Mouse (Mus musculus) ovary, postnatal 36 days (tissue): ENCODE measurements around the gene Stum.
A peak's percentile ranks its signal among the peaks of the same experiment; 100 is the strongest.

Source experiments
- DNase-seq: peaks from one replicate; pipeline ENCODE4 v3.0.0; 2022; ENCODE audit warnings: low spot score, mixed read lengths

Stum gene

DNA sequence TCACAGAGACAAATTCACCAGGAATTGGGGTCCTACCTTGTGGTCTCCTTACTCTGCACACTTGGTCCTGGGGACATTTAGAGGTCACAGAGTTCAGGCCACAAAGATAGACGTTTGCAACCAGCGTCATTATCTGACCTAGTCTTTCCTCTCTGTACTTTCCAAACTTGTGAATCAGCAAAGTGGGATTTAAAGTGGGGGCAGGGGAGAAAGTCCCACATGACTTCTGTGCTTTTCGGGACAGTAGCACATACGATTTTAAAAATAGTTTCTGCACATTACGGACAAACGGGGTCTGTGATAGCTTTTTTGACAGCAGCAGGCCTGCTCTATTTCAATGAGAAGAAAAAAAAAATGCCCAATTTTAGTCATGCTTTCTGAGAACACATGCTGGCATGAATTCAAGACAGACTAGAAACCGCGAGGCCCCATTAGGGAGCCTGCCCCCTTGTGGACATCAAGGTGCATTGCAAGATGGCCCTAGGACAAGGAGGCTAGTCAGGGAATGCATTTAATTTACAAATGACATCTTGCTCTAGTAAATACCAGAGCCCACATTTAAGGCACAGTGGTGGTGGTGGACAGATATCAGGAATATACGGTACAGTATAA lies 55.1 kb downstream of the Stum start:
- peak; percentile 47 for DNase-seq

DNA sequence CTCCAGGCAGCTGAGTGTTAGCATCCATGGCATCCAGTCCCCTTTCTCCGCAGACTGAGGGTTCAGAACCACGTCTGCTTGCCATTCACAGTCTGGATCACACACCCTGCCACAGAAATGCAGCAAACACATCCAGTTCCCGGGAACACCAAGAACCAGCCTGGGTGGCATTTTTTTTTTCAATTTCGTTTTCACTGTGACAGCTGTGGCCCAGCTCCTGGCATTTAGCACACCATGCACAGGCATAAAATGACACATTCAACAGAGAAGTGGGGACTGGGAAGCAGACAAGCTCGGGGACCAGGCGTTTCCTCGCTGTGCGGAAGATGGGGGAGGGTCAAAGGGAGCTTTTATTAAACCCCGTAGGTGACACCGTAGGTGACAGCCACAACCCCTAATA lies 55.6 kb downstream of the Stum start:
- DNase-seq, result no peak

DNA sequence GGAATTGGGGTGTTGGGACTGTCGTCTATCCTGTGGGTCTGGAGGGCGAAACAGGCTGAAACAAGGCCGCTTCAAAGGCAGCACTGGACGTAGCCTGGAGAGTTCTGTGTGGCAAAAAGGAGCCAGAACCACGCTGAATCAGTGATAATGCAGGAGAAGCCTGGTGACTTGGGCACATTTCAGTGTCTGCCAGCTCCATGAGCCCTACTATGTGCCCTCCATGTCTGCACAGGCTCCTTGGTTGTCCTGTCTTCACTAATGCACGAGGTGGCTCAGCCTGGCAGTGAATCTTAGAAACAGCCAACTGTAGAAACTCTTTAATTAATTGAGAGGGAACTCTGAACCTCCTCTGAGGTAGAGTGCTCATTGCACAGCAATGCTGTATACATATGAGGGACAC lies 56.9 kb downstream of the Stum start:
- DNase-seq, result no peak

DNA sequence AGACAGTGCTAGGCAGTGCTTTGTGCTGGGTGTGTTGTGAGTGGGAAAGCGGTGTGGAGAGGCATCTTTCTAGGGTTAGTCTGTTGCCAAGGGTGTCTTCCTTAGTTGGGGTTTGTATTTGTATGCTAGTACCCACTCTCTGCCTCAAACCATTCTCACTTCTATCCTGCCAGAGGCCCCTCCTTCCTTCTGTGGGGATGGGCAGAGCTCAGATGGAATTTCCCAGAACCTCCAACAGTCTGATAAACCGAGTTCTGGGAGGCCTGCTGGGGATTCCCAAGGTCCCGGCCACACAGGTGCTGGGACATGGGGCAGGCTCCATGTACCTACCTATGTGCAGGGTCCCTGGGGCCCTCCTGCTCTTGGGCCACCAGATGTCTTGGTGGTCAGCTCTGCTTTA lies 59.4 kb downstream of the Stum start:
- no peak for DNase-seq

DNA sequence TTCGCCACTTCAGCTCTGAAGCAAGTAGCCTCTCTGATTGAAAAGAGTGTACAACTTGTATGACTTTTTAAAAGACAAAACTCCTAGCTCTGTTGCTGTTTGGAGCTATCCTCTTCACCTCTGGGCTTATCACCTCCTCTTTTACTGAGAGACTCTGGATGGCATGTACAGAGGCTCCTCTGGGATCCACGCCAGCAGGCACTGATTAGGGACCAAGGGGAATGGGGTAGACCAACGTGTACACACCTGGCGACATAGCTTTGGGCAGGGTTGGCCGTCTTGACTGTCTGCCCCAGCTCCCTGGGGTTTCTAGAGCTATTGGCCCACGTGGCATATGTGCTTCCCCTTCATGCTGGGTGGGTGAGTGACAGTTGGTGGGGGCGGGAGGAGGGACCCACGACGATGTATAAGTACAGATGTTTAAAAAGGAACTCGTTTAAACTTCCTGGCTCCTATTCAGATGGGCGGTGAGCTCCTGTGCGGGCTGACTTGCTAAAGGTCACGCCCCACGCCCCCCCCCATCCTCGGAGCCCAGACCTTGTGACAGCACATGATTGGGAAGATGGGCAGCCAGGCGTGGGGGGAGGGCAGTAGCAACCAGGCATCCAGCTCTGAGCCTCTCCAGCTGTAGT lies 60.2 kb downstream of the Stum start:
- DNase-seq, result no peak

DNA sequence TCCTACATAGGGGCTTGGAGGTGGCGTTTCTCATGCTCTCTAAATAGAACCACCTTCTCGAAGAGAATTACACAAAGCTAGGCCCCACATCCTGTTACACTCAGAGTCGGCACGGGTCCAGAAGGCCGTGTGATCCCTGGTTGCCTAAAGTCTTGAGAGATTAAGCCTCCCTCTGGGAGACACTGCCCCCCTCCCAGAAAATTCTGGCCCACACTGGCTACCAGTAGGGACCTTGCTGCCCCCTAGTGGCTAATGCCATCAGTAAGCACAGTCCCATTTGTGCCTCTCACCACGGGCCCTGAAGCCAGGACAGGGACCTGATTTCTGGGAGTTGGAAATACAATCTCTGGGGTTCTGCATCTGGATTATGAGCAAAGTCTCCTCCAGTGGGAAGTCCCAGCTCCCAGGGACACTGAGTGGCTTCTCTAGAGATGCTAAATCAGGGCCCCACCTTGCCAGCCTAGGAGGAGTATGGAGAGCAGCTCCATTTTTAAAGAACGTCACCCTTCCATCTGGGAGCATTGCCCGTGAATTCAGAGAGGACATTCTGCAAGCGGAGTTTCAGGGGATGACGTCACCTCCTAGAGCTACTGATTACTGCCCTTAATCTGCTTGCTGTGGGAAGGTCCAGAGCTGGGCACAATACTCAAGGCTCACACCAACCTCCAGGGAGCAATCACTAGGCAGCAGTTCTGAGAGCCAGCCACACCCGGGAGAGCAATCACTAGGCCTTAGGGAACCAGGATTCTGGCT lies 61.1 kb downstream of the Stum start:
- peak; percentile 66 for DNase-seq

DNA sequence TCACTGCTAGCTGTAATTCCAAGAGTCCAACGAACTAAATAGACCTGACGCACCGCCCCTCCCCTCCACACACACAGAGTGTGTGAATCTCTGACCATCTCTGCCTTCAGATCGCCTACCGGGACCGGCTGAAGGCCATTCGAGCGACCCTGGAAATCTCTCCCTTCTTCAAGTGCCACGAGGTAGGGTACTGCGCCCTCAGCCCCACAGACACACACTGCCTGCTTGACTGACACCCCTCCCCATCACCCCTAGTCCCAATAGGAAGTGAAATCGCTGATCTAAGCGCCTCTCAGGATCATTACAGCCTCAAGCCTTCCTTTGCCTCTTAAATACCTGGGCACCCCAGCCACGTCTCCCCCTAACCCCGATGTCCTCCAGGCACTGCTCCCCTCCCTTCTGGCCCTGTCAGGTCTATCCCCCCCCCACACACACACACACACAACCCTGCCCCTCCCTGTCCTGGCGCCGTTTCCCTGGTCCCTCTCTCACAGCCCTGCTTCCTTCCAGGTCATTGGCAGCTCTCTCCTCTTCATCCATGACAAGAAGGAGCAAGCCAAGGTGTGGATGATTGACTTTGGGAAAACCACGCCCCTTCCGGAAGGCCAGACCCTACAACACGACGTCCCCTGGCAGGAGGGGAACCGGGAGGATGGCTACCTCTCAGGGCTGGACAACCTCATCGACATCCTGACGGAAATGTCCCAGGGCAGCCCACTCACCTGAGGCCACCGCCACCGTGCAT lies 62.0 kb downstream of the Stum start:
- no peak for DNase-seq

DNA sequence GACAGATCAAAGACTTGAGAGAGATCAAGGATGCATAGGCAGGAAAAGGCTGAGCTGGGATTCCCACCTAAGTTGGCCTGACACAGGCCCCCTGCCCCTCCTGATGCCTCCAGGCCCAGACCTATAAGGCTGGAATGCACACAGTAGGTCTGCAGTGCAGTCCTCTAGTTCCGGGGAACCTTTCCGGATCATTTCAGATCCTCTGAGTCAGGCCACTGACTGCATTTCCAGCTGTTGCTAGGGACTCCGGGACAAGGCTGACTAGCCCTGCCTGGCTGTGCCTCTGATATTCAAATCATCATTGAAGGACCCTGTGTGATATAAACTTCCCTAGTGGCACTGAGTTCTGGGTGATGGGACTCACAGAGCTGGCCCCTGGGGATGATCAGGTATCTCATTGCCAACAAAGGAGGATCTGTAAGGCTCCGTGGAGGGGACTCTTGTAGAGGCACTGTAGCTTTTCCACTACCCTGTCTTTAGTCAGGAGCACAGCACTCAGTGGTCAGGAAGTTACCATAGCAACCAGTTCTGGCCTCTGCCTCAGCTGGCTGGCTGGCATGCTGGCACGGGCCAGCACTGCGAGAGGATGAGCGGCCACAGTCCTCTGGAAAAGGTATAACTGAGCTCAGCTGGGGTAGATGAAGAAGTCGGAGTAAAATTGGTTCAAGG lies 62.7 kb downstream of the Stum start:
- DNase-seq, result peak; percentile 48

DNA sequence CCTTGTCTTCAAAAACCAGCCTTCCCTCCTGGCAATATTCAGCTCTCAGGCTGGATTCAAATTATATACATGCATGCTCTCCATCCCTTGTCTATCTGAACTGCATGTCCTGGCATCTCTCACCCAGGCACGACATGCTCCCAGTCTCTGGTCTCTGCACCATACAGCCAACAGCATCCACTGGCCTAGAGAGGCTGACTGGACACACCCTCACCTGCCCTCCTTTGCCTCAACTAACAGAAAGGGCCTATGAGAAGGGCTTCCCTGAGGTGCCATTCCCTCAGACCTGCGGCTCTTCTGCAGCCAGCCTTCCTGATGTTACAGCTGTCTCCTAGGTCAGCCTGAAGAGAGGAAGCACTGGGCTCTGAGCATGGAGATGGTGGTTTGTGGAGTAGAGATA lies 64.2 kb downstream of the Stum start:
- DNase-seq, result no peak

DNA sequence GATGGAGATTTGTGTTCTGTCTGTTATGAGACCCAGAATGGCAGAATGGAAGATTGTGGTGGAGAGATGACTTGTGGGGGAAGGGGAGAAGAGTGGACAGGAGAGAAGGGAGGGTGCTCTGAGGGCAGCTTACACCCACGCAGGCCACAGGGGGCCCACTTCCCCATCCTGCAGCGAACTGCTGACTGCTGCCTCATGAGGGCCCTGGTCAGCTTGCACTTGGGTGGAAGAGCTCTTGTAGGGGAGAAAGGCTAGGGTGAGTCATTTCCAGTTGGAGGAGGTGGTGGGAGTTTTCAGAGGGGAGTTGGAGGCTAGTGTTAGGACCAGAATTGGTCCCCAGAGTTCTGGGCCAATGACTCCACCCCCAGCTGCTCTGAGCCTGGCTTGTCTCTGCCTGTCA lies 66.2 kb downstream of the Stum start:
- no peak for DNase-seq

DNA sequence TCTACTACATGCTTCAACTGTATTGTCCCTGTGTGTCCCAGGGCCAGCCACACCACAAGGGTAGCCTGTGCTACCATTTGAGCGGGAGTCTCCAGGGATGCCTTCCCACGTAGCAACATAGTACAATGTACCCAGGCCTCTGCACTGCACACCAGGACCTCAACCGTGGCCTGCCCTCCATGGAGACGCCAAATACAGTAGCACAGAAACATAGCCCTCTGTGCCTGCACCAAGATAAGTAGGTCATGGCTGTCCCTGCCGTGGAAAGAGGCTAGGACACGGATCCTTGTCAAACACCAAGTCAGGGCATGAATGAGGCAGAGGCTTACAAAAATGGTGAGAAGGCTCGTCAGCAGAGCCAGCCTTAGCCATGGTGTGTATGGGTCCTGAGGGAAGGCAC lies 67.5 kb downstream of the Stum start:
- DNase-seq, result no peak

DNA sequence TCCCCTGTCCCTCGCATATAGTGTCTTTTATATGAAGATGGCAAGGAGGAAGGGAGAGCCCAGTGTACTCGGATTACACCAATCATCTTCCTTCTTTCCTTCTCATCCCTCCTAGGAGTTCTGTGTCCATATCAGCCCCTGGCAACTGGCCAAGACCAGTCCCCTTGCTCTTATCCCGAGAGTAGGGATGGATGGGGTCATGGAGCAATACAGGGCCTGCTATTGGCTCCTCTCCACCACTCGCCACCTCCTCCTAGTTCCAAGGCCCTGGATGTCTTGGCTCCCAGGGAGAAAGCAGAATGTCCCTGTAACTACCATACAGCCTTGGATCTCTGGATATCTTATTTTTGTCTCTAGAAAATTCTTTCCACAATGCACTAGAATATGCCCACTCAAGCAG lies 68.2 kb downstream of the Stum start:
- peak; percentile 63 for DNase-seq

DNA sequence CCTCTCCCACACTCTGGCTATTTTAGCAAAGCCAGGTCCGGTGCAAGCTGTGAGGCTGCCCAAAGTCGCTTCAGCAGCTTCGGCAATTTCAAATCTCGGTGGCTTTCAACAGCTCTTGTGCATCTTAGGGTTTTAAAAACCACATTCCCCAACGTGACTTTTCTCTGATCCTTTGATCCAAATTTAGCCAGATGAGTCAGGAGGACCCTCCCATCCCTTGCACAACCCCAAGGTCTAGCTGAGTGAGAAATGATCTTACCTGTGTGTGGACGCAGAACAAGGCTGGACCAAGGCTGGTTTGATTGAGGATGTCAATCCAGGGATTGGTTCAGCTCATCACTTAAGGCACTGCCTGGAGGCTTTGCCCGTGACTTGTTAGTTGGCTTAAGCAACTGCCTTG lies 73.0 kb downstream of the Stum start:
- DNase-seq, result no peak

DNA sequence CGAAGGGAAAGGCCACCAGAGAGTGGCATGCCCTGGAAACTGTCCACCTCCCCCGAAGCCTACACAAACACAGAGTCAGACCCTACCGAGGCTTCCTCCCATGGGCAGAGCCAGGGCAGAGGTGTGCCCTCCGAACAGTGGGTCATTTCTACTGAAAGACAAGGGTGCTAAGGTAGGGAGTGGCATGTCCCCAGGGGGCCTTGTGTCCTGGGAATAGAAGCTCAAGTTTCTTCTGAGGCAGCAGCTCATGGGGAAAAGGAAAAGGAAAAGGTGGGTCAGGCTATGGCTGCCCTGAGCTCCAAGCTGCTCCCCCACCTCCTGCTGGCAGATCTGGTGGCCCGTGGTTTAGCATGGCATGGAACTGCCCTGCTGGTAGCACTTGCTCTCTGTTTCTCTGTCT lies 73.5 kb downstream of the Stum start:
- no peak for DNase-seq

DNA sequence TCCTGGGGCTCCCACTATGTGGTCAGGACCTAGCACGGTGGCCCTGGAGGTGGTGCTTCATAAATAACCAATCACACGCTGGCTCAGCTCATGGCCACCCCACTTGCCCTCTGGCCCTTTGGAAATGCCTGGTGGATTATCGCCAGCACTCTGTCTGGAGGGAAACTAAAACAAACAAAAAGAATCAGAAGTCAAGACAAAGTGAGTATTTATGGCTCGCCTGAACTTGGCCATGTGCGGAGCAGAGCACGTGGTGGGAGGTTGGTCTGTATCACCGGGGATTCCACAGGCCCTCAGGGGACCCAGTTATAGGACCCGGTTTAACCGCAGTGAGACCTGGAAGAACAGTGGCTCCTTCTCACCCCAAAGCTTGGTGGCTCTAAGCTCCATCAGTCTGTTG lies 74.5 kb downstream of the Stum start:
- peak; percentile 47 for DNase-seq

DNA sequence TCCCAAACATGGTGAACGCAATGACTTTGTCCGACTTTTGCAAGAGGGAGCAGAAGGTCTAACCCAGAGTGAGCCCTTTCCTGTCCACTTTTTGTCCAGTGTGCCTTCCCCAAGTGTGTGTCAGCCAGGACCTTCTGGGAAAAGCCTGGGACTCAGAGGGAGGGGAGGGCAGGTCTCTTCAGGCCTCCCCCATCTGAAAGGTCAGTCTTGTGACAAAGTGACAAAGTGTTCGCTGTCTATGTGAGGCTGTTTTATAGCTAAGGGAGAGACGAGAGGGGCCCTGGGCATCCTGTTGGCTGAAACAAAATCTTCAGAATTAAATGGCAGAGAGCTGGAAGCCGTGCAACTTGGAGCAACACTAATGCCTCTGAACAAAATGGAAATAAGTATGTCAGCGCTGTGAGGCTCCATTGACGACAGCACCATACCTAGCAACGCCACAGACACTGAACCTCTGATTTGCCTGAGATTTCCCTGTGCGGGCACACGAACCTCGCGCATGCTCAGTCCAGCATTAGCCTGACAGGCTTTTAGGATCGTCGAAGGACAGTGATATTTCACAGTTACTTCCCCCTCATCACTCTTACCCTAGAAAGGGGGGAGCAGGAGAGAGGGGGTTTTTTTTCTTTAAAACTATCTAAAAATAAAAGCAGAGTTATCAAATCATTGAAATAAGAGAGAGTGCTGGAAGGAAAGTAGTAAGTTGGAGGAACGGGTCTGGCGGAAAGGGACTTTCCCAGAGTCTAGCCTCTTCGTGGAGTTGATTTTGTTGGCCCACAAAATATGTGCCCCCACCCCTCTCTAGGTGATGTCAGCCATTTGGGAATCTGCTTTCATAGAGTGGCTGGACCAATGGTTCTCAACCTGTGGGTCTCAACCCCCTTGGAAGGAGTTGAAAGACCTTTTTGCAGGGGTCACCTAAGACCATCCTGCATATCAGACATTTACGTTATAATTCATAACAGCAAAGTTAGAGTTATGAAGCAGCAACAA lies 75.3 kb downstream of the Stum start:
- DNase-seq, result no peak

DNA sequence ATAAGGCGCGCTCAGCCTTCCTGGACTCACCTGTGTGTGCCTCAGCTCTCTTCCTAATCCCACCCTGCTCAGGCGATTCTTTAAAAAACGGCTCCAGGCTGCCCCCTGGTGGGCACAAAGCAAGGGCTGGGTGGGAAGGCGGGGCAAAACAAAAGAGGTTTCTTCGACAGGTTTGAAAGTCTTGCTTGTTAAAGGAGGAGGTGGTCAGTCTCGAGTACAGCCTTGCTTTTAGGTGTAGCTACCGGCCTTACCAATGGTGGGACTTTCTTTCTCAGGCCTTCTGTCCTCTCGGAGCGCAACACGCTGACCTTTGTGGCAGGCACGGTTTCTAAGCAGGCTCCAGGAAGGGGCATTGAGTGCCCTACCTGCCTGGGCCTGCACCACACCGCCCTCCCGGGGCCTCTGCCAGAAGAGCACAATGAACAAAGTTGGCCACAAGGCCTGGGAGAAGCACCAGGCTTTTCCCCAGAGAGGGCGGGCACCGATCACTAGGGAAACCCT lies 76.1 kb downstream of the Stum start:
- peak; percentile 77 for DNase-seq

DNA sequence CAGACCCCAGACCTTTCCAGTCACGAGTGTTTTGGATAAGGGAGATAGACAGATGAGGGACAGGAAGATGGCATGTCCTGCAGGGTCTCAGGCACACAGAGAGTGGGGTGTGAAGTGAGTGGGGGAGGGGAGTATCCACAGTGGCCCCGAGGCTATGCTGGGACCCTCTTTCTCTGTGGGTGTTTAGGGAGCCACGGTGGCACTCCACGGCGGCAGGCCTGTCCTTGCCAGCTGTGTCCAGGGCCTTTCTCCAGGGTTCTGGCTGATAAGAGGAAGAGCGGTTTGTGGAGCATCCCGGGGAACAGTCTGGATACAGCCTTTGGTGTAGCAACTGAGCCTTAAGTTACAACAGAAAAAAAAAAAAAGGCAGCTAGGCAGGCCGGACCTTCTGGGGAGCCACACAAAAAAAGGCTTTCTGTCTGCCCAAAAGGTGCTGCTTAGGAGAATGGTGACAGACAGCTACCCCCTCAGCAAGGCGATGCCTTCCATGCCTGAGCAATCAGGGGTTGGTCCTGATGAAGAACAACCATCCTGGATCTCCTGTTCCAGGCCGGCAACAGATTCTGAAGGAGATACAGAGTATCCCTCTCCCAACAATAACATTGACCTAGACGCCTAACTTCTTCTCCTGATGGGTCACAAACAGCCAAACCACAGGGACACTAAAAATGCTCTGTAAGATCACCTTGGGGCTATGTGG lies 76.8 kb downstream of the Stum start:
- DNase-seq, result no peak

DNA sequence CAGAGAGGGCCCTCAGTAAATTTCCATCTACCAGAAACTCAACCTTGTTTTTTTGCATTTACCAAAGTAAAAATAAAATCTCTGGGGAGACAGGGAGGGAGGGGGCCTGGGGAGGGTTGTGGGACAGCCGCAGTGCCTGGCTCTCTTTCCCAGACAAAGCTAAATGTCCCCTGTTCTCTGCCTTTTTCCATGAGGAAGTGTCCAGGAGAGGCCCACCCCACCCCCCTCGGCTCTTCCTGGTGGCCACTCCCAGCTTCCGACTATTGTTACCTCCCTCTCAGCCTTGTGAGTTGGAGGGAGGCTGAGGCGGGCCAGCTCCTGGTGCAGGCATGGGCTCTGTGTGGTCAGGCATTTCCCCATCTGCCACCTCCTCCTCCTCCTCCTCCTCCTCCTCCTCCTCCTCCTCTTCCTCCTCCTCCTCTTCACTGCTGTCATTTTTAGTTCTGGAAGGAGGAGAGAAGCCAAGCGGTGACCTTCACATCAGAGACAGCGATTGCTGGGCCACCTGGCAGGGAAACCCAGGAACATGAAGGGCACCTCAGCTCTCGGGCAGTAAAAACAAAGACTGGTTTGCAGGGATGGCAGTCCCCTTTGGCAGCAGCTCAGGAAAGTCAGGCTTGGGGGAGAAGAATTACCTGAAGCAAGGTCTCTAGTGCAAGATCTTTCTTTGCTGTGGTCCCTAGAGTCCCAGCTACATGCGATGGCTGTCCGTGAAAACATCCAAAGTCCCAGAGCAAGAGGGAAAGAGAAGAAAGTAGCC lies 77.5 kb downstream of the Stum start:
- DNase-seq, result peak; percentile 38
